Mouse (Mus musculus) intestine, postnatal 0 days (tissue): Measurements from ENCODE around the gene Taldo1. TPM values are rescaled to one million over a fixed set of nuclear protein-coding genes. Genes with fewer than 3 reads are reported as not detected.
A peak's percentile ranks its signal among the peaks of the same experiment; 100 is the strongest.

Source experiments
- ATAC-seq: fragments of 200-750 bp; cut with Nextera tagmentation; 2 replicates; pipeline ENCODE4 v1.8.0; 2017; ENCODE audit warnings: mild to moderate bottlenecking, moderate TSS enrichment, moderate library complexity
- H3K27ac ChIP-seq: fragments of 300-500 bp; sonication (generic); 2 replicates; pipeline ENCODE4 v1.5.1; 2014; ENCODE audit warnings: mild to moderate bottlenecking, low read depth, low read length, moderate library complexity
- H3K27me3 ChIP-seq: fragments of 300-500 bp; sonication (generic); replicated peaks from 2 replicates; pipeline ENCODE4 v1.6.1; 2014; ENCODE audit warnings: low read length, mixed read lengths; ENCODE audit not compliant: control insufficient read depth, insufficient read depth
- H3K36me3 ChIP-seq: fragments of 300-500 bp; sonication (generic); 2 replicates; pipeline ENCODE4 v1.6.1; 2014; ENCODE audit warnings: mild to moderate bottlenecking, moderate library complexity; ENCODE audit not compliant: control insufficient read depth, insufficient read depth
- H3K4me1 ChIP-seq: fragments of 300-500 bp; sonication (generic); replicated peaks from 2 replicates; pipeline ENCODE4 v1.6.1; 2014; ENCODE audit warnings: antibody characterized with exemption, low read length, mixed read lengths; ENCODE audit not compliant: control insufficient read depth, insufficient read depth
- H3K4me2 ChIP-seq: fragments of 300-500 bp; sonication (generic); replicated peaks from 2 replicates; pipeline ENCODE4 v1.6.1; 2014; ENCODE audit warnings: low read depth, mild to moderate bottlenecking, moderate library complexity
- H3K4me3 ChIP-seq: fragments of 300-500 bp; sonication (generic); 2 replicates; pipeline ENCODE4 v1.5.1; 2014; ENCODE audit warnings: low read depth, low read length
- H3K9ac ChIP-seq: fragments of 300-500 bp; sonication (generic); 2 replicates; pipeline ENCODE4 v1.6.1; 2014; ENCODE audit warnings: mild to moderate bottlenecking, low read depth, low read length
- H3K9me3 ChIP-seq: fragments of 300-500 bp; sonication (generic); 2 replicates; pipeline ENCODE4 v1.6.1; 2016; ENCODE audit warnings: mixed run types; ENCODE audit not compliant: control insufficient read depth
- CTCF ChIP-seq: sonication (generic); IDR thresholded peaks from 2 replicates; pipeline ENCODE4 v1.5.1; 2016; ENCODE audit warnings: low read depth, mild to moderate bottlenecking, control low read depth, antibody characterized with exemption, moderate library complexity
- WGBS: fragments of 180-500 bp; shearing (Covaris S2); extraction: QIAGEN DNeasy Blood & Tissue Kit; methylation state at CpG from one replicate; pipeline ENCODE4 v1.1.7; 2014; 5-methylcytosine and 5-hydroxymethylcytosine counted together
- polyA plus RNA-seq: library from polyadenylated mRNA; unstranded; fragments of >200 nt; fragmentation: Nextera tagmentation; extraction: Ambion mirVana; gene quantifications from 2 replicates; pipeline ENCODE4 v1.2.1, GENCODE M21; 2015

Gene Taldo1
- polyA plus RNA-seq, 1 experiment from 2014 or later: 711 TPM

DNA sequence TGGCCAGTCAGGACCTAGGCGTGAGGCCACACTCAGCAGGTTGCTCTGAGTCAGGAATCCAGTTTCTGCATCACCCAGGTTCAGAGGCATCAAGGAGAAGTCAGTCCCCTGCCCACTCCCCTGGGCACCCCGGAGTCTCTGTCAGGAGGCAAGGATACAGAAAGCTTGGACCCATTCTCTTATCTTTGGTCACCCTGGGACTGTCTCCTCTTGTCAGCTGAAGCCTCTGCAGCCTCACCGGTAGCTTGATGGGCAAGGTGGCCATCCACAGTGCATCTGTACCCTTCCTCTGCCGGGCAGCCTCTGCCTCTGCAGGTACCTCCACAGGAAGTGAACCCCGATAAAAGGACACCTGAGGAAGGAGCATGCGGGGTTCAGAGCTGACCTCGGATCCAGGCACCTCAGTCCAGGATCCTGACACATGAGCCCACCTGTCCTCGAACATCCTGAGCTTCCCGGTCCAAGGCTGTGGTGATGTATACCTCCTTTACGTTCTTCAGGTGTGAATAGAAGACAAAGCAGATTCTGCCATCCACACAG is 47.2 kb downstream of the Taldo1 start:
- Histone ChIP-seq H3K9ac (no peak overlapping the region), H3K36me3 (peaks cover 21% of the 10 kb centered on the region), H3K4me2 (no peak overlapping the region), H3K9me3 (no peaks in the 10 kb centered on the region), H3K27ac (no peak overlapping the region), H3K4me3 (no peak overlapping the region), H3K27me3 (no peaks in the 10 kb centered on the region), H3K4me1 (peaks cover 16% of the 10 kb centered on the region)
- ATAC-seq: no peak
- 96% methylated on average over 10 of the region's 10 CpGs for WGBS
- TF ChIP-seq CTCF: no peak

- Histone ChIP-seq H3K4me3 (no peak overlapping the region), H3K9me3 (no peaks in the 10 kb centered on the region), H3K36me3 (peaks cover 21% of the 10 kb centered on the region), H3K4me1 (peaks cover 11% of the 10 kb centered on the region), H3K27ac (no peak overlapping the region), H3K9ac (no peak overlapping the region), H3K27me3 (no peaks in the 10 kb centered on the region), H3K4me2 (no peak overlapping the region)
- WGBS: 94% methylated on average over 11 of the region's 11 CpGs
- no peak for TF ChIP-seq CTCF
- ATAC-seq: no peak
These were observed 47.8 kb downstream of the Taldo1 start for GRCm38 (mm10) chr7:141439811-141440210.

DNA sequence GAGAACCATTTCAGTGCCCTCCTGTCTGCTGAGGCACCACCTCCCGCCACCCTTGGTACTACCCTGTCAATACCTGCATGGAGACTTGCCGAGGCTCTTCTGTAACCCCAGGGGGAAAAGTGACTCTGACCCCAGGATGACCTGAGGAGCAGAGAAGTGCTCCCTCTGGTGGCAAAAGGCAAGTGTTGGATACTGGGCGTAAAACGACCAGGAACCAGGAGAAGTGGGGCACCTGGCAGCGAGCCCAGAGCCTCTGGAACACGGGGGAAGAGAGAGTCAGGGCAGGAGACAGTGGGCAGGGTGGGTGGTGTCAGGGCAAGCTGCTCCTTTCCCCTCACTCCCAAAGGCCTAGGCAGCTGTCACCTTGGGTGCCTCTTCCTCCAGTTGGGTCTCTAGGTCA is 48.6 kb downstream of the Taldo1 start:
- TF ChIP-seq CTCF: peak; percentile 92
- no peak overlapping the region; the same call in 1 of the 2 replicates for H3K27ac ChIP-seq
- H3K36me3 ChIP-seq: peaks cover 21% of the 10 kb centered on the region
- no peak overlapping the region for H3K4me3 ChIP-seq
- WGBS: 18% methylated on average over 6 of the region's 6 CpGs
- 0 out of 2 replicates have a peak overlapping the region, but pooled peaks have one; percentile 24 for H3K4me2 ChIP-seq
- H3K4me1 ChIP-seq: peaks cover 6% of the 10 kb centered on the region
- ATAC-seq: no peak
- H3K9ac ChIP-seq: no peak overlapping the region
- H3K27me3 ChIP-seq: no peaks in the 10 kb centered on the region
- no peaks in the 10 kb centered on the region for H3K9me3 ChIP-seq

GRCm38 (mm10) chr7:141441460-141441859 is 49.5 kb downstream of the Taldo1 start:
- no peak overlapping the region for H3K4me3 ChIP-seq
- H3K9me3 ChIP-seq: no peaks in the 10 kb centered on the region
- peaks cover 4% of the 10 kb centered on the region; the same call in 1 of the 2 replicates for H3K4me1 ChIP-seq
- H3K27me3 ChIP-seq: no peaks in the 10 kb centered on the region
- no peak overlapping the region for H3K27ac ChIP-seq
- H3K4me2 ChIP-seq: no peak overlapping the region
- H3K9ac ChIP-seq: no peak overlapping the region
- TF ChIP-seq CTCF: no peak
- no peak for ATAC-seq
- H3K36me3 ChIP-seq: peaks cover 21% of the 10 kb centered on the region
- WGBS: 93% methylated on average over 9 of the region's 9 CpGs

DNA sequence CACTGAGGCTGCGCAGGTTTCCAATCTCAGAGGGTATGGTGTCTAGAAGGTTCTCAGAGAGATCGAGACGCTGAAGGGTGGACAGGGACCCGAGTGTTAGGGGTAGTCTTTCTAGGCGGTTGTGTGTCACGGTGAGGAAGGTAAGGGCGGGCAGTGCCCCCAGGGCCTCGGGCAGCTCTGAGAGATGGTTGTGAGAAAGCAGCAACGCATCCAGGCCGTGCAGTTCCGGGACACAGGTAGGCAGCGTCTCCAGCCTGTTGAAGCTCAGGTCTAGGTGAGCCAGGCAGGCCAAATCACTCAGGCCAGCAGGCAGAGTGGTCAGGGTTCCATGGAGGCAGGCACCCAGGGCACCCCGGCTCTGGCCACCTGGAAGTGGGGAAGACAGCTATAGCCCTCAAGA is 50.2 kb downstream of the Taldo1 start:
- peaks cover 21% of the 10 kb centered on the region for H3K36me3 ChIP-seq
- TF ChIP-seq CTCF: no peak
- WGBS: 90% methylated on average over 13 of the region's 13 CpGs

GRCm38 (mm10) chr7:141443081-141443821 is 51.3 kb downstream of the Taldo1 start:
- 12% methylated on average over 12 of the region's 12 CpGs for WGBS
- no peaks in the 10 kb centered on the region for H3K27me3 ChIP-seq

More for the DNA sequence above, 50.2 kb downstream of the Taldo1 start:
- H3K27me3 ChIP-seq: no peaks in the 10 kb centered on the region
- H3K9ac ChIP-seq: no peak overlapping the region
- peak overlapping the region; percentile 81; the same call in 1 of the 2 replicates for H3K4me2 ChIP-seq
- no peaks in the 10 kb centered on the region for H3K4me1 ChIP-seq
- H3K9me3 ChIP-seq: no peaks in the 10 kb centered on the region
- H3K27ac ChIP-seq: no peak overlapping the region
- H3K4me3 ChIP-seq: no peak overlapping the region
- ATAC-seq: no peak

More at GRCm38 (mm10) chr7:141443081-141443821, 51.3 kb downstream of the Taldo1 start:
- Histone ChIP-seq H3K9ac (peak overlapping the region; percentile 51), H3K4me1 (peaks cover 2% of the 10 kb centered on the region; the same call in 1 of the 2 replicates), H3K27ac (no peak overlapping the region), H3K36me3 (peaks cover 19% of the 10 kb centered on the region), H3K4me3 (peak overlapping the region; percentile 46), H3K9me3 (no peaks in the 10 kb centered on the region), H3K4me2 (peak overlapping the region; percentile 81)
- no peak for ATAC-seq
- TF ChIP-seq CTCF: peak; percentile 69
